Mouse (Mus musculus): ENCODE results near the gene Cnih3. TPM values are rescaled to one million over a fixed set of nuclear protein-coding genes. Genes with fewer than 3 reads are reported as not detected.

Cnih3 gene
- total RNA-seq, 2 experiments from 2014 or later = 51.7 to 55.9 TPM

- intact Hi-C loops (cut with DNase I) = loop anchor here (10.0 kb wide), 1 partner anchor 149 kb away; no protein-coding TSS in a partner anchor
- DNase-seq = no peak
These were observed 42.9 kb downstream of the Cnih3 start for GRCm38 (mm10) chr1:181395234-181395828.

DNA sequence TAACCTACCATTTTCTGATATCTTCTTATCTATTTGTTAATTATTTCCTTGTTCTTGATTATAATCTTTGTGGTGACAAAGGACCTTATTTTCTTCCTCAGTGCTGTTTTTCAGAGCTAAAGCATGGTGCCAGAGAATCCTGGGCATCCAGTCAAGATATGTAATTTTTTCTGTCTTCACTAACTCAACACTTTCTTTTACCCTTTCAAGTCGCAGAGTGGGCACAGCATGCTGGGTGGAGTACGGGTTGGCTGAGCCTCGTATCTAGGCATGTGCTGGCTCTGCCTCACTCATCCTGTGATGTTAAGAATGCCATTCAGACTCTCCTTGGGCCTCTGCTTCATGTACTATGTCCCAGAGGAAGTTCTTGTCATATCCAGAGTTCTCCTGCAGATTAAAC is 46.8 kb downstream of the Cnih3 start:
- DNase-seq = no peak
- intact Hi-C loops (cut with DNase I) = loop anchor here (10.0 kb wide), 1 partner anchor 146 kb away; no protein-coding TSS in a partner anchor

DNA sequence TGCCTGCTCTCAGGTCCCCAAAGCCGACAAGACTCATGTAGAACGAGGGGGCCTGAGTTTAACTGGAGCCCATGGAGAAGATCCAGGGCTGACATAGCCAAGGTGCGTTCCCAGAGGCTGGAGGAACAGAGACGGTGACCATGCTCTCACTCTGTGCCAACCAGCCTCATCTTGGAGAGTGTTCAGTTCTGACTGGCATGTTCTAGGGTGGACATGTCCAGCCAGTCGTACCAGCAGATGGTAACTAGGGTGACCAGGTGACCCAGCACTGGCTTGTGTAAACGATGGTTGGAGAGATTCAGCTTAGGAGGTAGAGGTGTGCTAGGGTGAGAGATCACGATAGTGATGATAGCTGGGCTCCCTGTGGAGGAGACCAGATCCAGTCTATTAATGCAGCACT is 50.6 kb downstream of the Cnih3 start:
- DNase-seq = no peak
- intact Hi-C loops (cut with DNase I) = no loop called here

GRCm38 (mm10) chr1:181407281-181407680 is 54.9 kb downstream of the Cnih3 start:
- DNase-seq = peak; percentile 75
- intact Hi-C loops (cut with DNase I) = no loop called here

DNA sequence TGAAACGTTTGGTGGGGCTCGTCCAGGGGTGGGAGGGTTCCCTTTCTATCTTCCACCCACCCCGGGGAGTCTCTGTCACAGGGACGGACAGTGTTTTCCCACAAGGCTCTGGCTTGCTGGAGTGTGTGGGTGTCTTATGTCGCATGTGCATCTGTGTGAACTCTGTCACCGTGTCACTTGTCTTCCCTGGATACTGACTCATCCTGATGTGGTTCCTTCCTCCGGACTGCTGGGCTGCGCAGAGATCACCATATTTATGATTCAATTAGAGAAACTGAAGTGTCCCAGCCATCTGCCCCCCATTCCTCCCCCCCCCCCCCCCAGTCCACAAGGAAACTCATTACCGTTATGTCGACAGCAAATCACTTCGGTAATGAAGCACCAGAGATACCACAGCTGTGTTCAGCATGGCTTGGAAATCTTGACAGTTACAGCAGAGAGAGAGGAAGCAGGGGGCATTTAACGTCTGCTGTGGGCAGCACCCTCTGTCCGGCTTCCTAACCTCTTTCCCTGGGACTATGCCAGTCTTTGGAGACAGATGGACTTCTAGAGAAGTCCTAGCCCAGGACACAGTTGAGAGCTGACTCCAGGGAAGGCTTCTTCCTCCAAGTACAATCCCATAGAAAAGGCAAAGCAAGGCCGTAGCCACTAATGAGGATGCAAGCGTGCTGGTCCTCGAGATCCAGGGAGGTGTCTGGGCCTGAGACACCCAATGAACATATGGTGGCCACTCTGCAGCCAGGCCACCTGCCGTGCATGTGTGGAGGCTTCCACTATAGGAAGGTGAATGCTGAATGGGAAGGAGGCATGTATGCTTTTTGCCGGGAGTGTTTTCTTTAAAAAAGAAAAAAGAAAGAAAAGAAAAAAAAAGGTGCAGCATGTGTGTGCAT is 55.9 kb downstream of the Cnih3 start:
- peak; percentile 50 for DNase-seq
- intact Hi-C loops (cut with DNase I) = no loop called here

- intact Hi-C loops (cut with DNase I) = no loop called here
- DNase-seq = no peak
These were observed 57.3 kb downstream of the Cnih3 start for GRCm38 (mm10) chr1:181409693-181410092.

GRCm38 (mm10) chr1:181410647-181411254 is 58.3 kb downstream of the Cnih3 start:
- intact Hi-C loops (cut with DNase I) = no loop called here
- no peak for DNase-seq

- no peak for DNase-seq
- intact Hi-C loops (cut with DNase I) = no loop called here
These were observed 62.6 kb downstream of the Cnih3 start for GRCm38 (mm10) chr1:181414985-181415384.

DNA sequence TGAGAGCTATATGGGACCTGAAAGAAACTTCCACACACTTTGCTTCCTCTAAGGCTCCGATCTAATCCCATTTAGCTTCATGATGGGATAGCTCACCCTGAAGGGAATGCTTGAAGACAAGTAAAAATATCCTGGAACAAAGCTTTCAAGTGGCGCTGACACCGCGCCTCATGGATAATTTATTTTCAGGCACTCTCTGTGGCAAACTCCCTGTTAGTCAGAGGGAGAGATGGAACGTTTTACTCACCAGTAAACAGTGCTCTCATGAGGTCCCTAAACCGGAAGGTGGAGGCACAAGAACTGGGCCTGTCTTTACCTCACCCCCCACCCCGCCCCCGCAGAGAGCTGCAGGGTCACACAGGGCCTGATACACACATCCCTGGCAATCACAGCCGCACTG is 64.4 kb downstream of the Cnih3 start:
- no peak for DNase-seq
- intact Hi-C loops (cut with DNase I) = no loop called here

DNA sequence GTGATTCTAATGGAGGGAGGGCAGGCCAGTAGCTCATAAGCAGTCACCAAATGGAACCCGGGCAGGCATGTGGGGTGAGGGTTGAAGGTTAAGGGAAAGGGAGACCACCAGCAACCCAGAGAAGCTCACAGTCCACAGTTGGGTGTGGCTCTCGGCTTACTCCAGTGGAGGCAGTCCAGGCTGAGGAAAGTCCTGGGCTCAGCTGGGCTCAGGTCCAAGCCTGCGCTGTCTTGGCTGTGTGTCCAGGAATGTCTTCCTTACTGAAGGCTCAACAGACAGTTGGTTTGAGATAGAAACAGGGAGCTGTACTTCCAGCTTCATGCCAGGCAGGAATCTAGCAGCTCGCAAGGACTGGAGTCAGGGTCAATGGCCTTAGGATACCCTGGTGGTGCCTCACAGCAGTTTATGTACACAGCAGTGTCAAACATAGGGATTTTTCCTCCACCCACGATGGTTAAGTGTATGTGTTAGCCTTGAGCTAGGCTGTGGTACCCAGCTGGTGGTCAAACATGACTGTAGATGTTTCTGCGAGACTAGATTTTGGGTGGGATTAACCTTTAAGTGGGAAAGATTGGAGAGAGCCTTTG is 65.6 kb downstream of the Cnih3 start:
- intact Hi-C loops (cut with DNase I) = no loop called here

GRCm38 (mm10) chr1:181420080-181420536 is 67.7 kb downstream of the Cnih3 start:
- DNase-seq = peak; percentile 31
- intact Hi-C loops (cut with DNase I) = no loop called here

More for the DNA sequence above, 65.6 kb downstream of the Cnih3 start:
- peak; percentile 46 for DNase-seq

DNA sequence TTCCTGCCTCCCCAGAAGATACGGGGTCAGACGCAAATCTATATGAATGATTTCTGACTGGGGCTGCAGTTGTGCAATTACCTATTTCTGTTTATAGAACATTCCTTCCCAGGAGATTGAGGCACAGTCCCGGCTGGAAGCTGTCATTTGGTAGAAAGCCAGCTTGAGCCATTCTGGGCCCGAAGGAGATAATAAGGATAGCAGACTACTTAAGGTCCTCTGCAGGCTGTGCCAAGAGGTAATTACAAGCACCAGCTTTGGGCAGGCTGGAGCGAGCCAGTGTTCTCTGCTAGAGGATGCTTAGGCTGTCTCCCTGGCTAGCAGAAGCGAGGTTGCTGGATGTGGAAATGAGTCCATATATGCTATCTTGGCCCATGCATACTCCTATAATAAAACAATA is 70.4 kb downstream of the Cnih3 start:
- intact Hi-C loops (cut with DNase I) = no loop called here
- DNase-seq = peak; percentile 24

DNA sequence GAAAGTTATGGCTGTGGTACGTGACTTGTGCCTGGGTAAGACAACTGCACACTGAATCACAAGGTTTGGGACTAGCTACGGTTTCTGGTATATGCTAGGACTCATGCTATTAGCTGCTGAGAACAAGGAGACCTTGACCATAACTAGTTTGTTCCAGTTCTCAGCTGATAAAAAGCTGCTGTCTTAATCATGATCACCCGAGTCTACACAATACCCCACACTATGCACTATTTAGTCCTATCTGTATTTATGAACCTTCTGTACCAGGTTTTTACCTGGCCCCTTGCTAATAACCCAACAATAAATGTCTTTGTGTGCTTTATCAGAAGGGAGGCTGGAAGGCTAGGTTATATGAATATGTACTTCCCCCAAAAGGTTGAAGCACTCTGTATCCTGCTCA is 72.5 kb downstream of the Cnih3 start:
- DNase-seq = no peak
- intact Hi-C loops (cut with DNase I) = no loop called here

- no peak for DNase-seq
- intact Hi-C loops (cut with DNase I) = no loop called here
These were observed 73.0 kb downstream of the Cnih3 start for GRCm38 (mm10) chr1:181425388-181425787.

DNA sequence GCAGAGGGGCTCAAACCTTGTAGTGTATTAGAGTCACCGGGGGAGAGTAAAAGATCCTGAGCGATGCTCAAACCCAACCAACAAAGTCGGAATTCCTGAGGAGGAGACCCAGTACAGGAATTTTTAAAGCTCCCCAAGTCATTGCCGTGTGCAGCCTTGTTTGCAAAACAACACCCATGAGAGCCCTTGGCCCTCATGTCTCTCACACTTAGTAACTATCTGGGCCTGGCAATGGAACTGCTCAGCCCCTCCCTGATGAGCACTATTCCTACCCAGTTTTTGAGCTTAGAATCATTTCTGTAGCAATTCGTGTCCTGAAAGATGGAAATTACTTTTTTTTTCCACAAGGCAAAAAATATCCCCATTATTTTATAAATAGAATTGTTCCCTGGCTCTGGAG is 74.0 kb downstream of the Cnih3 start:
- DNase-seq = no peak
- intact Hi-C loops (cut with DNase I) = no loop called here

DNA sequence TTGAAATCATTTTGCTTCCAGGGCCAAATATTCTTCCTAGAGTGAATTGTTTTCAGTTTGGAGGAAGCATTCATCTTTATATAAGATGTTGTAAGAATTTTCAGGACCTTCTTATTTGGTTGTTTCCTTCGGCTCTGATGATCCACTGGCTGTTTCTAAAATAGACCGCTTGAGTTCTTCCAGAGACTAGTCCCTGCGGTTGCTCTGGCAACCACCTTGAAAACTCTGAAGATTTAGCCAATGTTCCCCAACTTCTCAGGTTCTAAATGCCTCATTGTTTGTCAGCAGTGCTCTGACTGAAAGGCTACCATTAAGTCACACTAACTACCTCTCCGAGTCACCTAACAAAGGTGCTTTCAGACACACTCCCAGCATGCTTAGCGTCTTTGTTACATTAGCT is 80.8 kb downstream of the Cnih3 start:
- DNase-seq = no peak

DNA sequence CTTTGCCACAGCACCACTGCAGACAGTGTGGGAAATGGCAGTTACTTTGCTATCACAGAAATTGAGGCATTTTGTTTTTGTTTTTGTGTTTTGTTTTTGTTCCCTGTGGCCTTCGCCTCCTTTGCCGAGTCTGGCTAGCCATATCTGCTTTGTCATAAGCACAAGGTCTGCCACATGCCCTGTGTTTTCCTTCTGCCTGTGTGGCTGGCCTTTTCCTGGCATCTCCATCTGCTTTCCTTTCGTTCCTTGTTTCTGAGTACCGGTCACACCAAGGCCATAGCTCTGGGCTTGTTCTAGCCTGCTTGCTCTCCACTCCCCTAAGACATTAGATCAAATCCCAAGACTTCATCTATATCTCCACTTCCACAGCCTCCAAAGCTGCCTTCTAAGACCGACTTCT is 83.0 kb downstream of the Cnih3 start:
- no peak for DNase-seq
- intact Hi-C loops (cut with DNase I) = no loop called here

More for the DNA sequence above, 80.8 kb downstream of the Cnih3 start:
- intact Hi-C loops (cut with DNase I) = no loop called here

- intact Hi-C loops (cut with DNase I) = no loop called here
These were observed 88.7 kb downstream of the Cnih3 start for GRCm38 (mm10) chr1:181440982-181441603.

GRCm38 (mm10) chr1:181441654-181442241 is 89.3 kb downstream of the Cnih3 start:
- intact Hi-C loops (cut with DNase I) = no loop called here
- DNase-seq = no peak

More at GRCm38 (mm10) chr1:181440982-181441603, 88.7 kb downstream of the Cnih3 start:
- DNase-seq = no peak

- no peak for DNase-seq
- intact Hi-C loops (cut with DNase I) = no loop called here
These were observed 92.6 kb downstream of the Cnih3 start for GRCm38 (mm10) chr1:181445041-181445440.

Data from left cerebral cortex, postnatal 4 days (tissue).